Mouse (Mus musculus): Measurements from ENCODE around the gene Epop. TPM values are rescaled to one million over a fixed set of nuclear protein-coding genes. Genes with fewer than 3 reads are reported as not detected.

The Epop gene
- polyA plus RNA-seq, 1 experiment, result 15.9 TPM

DNA sequence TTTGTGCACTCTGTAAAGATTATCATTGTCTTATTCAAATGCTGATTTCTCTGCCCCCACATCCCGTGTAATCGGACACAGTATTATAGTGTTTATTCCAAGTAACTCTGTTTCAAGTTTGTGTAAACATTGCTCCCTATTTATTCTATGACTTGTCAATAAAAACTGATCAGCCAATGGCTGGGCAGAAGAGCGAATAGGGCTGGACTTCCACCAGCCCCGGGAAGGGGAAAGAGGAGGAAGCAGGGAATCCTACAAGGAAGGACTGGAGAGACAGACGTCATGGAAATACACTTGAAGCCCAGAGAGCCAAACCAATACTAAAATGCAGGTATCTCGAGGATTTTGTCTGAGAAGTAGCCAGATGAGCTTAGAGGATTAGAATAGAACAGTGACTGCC, 35.4 kb downstream of the Epop start:
- Histone ChIP-seq H3K79me3 (ENCODE audit: low read depth) (no peaks in the 10 kb centered on the region), H3K79me2 (ENCODE audit: control insufficient read depth, insufficient read depth) (no peaks in the 10 kb centered on the region), H3K36me3 (ENCODE audit: control insufficient read depth, insufficient read depth) (no peaks in the 10 kb centered on the region), H3K4me3 (ENCODE audit: insufficient read depth, poor library complexity, severe bottlenecking) (no peak overlapping the region), H3K27me3 (ENCODE audit: control insufficient read depth, insufficient read depth, insufficient read length) (peaks cover 25% of the 10 kb centered on the region), H3ac (ENCODE audit: control insufficient read depth, insufficient read length, low read depth) (no peak overlapping the region)
- TF ChIP-seq FOSL1 (IDR thresholded peaks at IDR 0.05; ENCODE audit: insufficient read depth, low read length, poor library complexity, severe bottlenecking) (no peak), MYOG (IDR thresholded peaks at IDR 0.05; ENCODE audit: control insufficient read depth, extremely low read depth, insufficient read length) (no peak), CTCF (IDR thresholded peaks at IDR 0.05; ENCODE audit: control insufficient read depth, insufficient read depth, insufficient read length) (no peak), CEBPB (IDR thresholded peaks at IDR 0.05; ENCODE audit: low read depth) (no peak), MYOD1 (IDR thresholded peaks at IDR 0.05; ENCODE audit: control insufficient read depth, insufficient read length, low read depth) (no peak), MAX (IDR thresholded peaks at IDR 0.05) (no peak), USF1 (IDR thresholded peaks at IDR 0.05; ENCODE audit: low read depth) (no peak)

DNA sequence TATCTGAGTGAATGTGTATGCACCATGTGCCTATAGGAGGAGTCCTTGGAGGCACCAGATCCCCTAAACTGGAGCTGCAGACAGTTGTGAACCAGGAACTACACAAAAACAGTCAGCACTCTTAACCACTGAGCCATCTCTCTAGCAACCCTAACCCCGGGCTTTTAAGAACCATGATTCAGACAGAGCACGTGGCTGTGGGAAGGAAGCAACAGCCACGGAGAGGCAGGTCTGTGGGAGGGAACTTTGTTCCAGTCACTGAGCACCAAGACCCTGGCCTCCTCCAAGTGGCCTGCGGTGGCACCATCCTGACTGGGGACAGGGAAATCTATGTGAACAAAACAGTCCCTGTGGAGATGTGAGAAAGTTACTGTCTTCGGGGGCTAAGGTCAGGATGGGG, 37.6 kb downstream of the Epop start:
- H3ac ChIP-seq (ENCODE audit: control insufficient read depth, insufficient read length, low read depth), result no peak overlapping the region
- peaks cover 38% of the 10 kb centered on the region for H3K27me3 ChIP-seq (ENCODE audit: control insufficient read depth, insufficient read depth, insufficient read length)
- H3K79me2 ChIP-seq (ENCODE audit: control insufficient read depth, insufficient read depth), result no peaks in the 10 kb centered on the region
- no peak overlapping the region for H3K4me3 ChIP-seq (ENCODE audit: insufficient read depth, poor library complexity, severe bottlenecking)
- H3K79me3 ChIP-seq (ENCODE audit: low read depth), result no peaks in the 10 kb centered on the region
- TF ChIP-seq MAX (IDR thresholded peaks at IDR 0.05) (no peak), USF1 (IDR thresholded peaks at IDR 0.05; ENCODE audit: low read depth) (no peak)
- H3K36me3 ChIP-seq (ENCODE audit: control insufficient read depth, insufficient read depth), result no peaks in the 10 kb centered on the region

DNA sequence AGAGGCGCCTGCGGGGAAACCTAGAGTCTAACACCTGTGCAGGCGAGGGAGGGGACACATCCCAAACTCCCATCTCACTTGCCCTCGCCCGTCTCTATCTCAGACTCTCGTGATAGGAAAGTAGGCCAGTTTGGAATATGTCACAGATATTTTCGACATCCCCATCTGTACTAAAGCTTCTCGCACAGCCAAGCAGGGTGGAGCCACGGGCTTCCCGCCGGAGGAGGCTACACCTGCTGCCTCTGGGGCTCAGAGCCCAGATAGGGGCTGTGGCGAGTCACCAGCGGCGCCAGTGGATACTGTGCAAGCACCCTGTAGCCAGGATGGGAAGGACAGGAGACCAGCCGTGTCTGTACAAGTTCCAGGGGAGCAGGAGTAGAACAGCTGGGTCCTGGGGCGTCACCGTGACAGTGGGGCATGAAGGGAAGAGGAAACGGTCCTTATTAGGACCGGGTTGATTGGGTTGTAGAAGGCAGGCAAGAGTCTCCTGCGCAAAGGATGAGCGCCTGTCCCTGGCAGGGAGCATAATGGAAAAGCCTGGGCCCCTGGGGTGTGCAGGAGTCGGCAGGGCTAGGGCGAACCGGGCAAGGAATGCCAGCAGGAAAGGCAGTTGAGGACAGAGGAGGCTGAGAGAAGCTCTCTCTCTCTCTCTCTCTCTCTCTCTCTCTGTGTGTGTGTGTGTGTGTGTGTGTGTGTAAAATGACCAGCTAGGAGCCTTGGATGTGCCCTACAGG, 39.1 kb downstream of the Epop start:
- TF ChIP-seq USF1 (IDR thresholded peaks at IDR 0.05; ENCODE audit: low read depth) (no peak), CEBPB (IDR thresholded peaks at IDR 0.05; ENCODE audit: low read depth) (no peak), MYOD1 (IDR thresholded peaks at IDR 0.05; ENCODE audit: control insufficient read depth, insufficient read length, low read depth) (no peak), CTCF (IDR thresholded peaks at IDR 0.05; ENCODE audit: control insufficient read depth, insufficient read depth, insufficient read length) (no peak), FOSL1 (IDR thresholded peaks at IDR 0.05; ENCODE audit: insufficient read depth, low read length, poor library complexity, severe bottlenecking) (no peak), MYOG (IDR thresholded peaks at IDR 0.05; ENCODE audit: control insufficient read depth, extremely low read depth, insufficient read length) (no peak), MAX (IDR thresholded peaks at IDR 0.05) (no peak)
- no peaks in the 10 kb centered on the region for H3K79me2 ChIP-seq (ENCODE audit: control insufficient read depth, insufficient read depth)
- no peak overlapping the region for H3ac ChIP-seq (ENCODE audit: control insufficient read depth, insufficient read length, low read depth)
- no peak overlapping the region for H3K4me3 ChIP-seq (ENCODE audit: insufficient read depth, poor library complexity, severe bottlenecking)
- H3K27me3 ChIP-seq (ENCODE audit: control insufficient read depth, insufficient read depth, insufficient read length), result peaks cover 42% of the 10 kb centered on the region
- no peaks in the 10 kb centered on the region for H3K36me3 ChIP-seq (ENCODE audit: control insufficient read depth, insufficient read depth)
- no peaks in the 10 kb centered on the region for H3K79me3 ChIP-seq (ENCODE audit: low read depth)

DNA sequence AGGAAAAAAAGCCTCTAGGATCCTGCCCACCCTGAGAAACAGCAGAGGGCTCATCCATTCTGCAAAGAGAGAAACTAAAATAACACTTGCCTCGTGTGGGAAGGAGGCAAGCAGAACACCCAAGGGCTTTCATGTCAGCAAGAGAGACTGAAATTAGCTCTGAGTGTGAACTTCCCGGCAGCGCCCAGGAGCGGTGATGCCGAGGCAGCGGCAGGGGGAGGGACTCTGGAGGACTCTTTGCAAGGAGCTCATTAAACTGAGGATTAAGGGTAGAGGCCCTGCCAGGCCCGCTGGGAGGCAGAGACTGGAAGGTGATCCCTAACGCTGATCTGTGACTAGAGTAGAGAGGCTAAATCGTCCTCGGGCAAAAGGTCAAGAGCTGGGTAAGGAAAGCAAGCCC, 40.3 kb downstream of the Epop start:
- Histone ChIP-seq H3K27me3 (ENCODE audit: control insufficient read depth, insufficient read depth, insufficient read length) (peaks cover 35% of the 10 kb centered on the region), H3K79me2 (ENCODE audit: control insufficient read depth, insufficient read depth) (no peaks in the 10 kb centered on the region)

DNA sequence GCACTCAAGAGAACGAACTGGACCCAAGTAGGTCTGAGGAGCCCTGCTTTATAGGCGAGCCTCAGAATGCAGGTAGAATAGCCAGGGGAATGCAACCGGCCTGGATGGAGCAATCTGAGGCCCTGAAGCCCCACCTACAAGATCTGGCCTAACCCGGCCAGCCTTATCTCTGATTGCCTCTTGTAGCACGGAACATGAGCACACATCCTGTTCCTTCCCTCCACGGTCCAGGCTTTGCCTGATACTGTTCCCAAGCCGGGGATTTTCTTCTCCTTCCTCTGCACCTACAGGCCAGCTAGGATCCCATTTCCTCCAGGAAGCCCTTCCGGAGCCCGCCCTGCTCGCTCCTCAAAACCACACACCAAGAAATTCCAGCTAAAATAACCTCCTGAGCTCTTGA, 43.6 kb downstream of the Epop start:
- no peak overlapping the region for H3ac ChIP-seq (ENCODE audit: control insufficient read depth, insufficient read length, low read depth)
- H3K79me3 ChIP-seq (ENCODE audit: low read depth), result no peaks in the 10 kb centered on the region
- no peaks in the 10 kb centered on the region for H3K79me2 ChIP-seq (ENCODE audit: control insufficient read depth, insufficient read depth)
- peaks cover 41% of the 10 kb centered on the region for H3K27me3 ChIP-seq (ENCODE audit: control insufficient read depth, insufficient read depth, insufficient read length)
- TF ChIP-seq MAX (IDR thresholded peaks at IDR 0.05) (no peak), FOSL1 (IDR thresholded peaks at IDR 0.05; ENCODE audit: insufficient read depth, low read length, poor library complexity, severe bottlenecking) (no peak), CEBPB (IDR thresholded peaks at IDR 0.05; ENCODE audit: low read depth) (no peak), USF1 (IDR thresholded peaks at IDR 0.05; ENCODE audit: low read depth) (no peak), CTCF (IDR thresholded peaks at IDR 0.05; ENCODE audit: control insufficient read depth, insufficient read depth, insufficient read length) (no peak), MYOG (IDR thresholded peaks at IDR 0.05; ENCODE audit: control insufficient read depth, extremely low read depth, insufficient read length) (no peak), MYOD1 (IDR thresholded peaks at IDR 0.05; ENCODE audit: control insufficient read depth, insufficient read length, low read depth) (no peak)
- H3K36me3 ChIP-seq (ENCODE audit: control insufficient read depth, insufficient read depth), result no peaks in the 10 kb centered on the region
- H3K4me3 ChIP-seq (ENCODE audit: insufficient read depth, poor library complexity, severe bottlenecking), result no peak overlapping the region

More for the DNA sequence above, 40.3 kb downstream of the Epop start:
- Histone ChIP-seq H3ac (ENCODE audit: control insufficient read depth, insufficient read length, low read depth) (no peak overlapping the region), H3K4me3 (ENCODE audit: insufficient read depth, poor library complexity, severe bottlenecking) (no peak overlapping the region), H3K36me3 (ENCODE audit: control insufficient read depth, insufficient read depth) (no peaks in the 10 kb centered on the region), H3K79me3 (ENCODE audit: low read depth) (no peaks in the 10 kb centered on the region)
- TF ChIP-seq CTCF (IDR thresholded peaks at IDR 0.05; ENCODE audit: control insufficient read depth, insufficient read depth, insufficient read length), result no peak
- no peak for TF ChIP-seq USF1 (IDR thresholded peaks at IDR 0.05; ENCODE audit: low read depth)
- no peak for TF ChIP-seq MAX (IDR thresholded peaks at IDR 0.05)
- TF ChIP-seq CEBPB (IDR thresholded peaks at IDR 0.05; ENCODE audit: low read depth), result no peak
- no peak for TF ChIP-seq MYOD1 (IDR thresholded peaks at IDR 0.05; ENCODE audit: control insufficient read depth, insufficient read length, low read depth)
- TF ChIP-seq MYOG (IDR thresholded peaks at IDR 0.05; ENCODE audit: control insufficient read depth, extremely low read depth, insufficient read length), result no peak
- TF ChIP-seq FOSL1 (IDR thresholded peaks at IDR 0.05; ENCODE audit: insufficient read depth, low read length, poor library complexity, severe bottlenecking), result no peak

DNA sequence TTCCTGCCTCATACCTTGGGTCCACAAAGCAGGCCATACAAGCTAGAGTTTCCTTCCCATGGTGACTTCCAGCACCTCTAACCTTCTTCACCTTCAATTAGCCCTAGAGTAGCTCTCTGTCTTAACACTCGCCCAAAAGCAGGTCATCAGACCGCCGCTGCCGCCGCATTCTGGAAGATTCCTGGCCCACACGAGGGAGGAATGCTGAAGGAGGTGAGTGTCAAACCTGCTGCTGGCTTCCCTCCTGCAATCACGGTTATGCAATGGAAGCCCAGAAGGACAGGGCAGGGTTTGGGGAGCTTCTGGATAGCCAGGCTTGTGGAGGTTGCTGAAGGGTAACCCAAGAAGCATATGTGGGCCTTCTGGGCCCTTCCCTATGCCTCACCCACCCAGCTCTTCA, 45.0 kb downstream of the Epop start:
- Histone ChIP-seq H3K4me3 (ENCODE audit: insufficient read depth, poor library complexity, severe bottlenecking) (no peak overlapping the region), H3K79me2 (ENCODE audit: control insufficient read depth, insufficient read depth) (no peaks in the 10 kb centered on the region), H3ac (ENCODE audit: control insufficient read depth, insufficient read length, low read depth) (no peak overlapping the region), H3K79me3 (ENCODE audit: low read depth) (no peaks in the 10 kb centered on the region), H3K27me3 (ENCODE audit: control insufficient read depth, insufficient read depth, insufficient read length) (peaks cover 46% of the 10 kb centered on the region), H3K36me3 (ENCODE audit: control insufficient read depth, insufficient read depth) (no peaks in the 10 kb centered on the region)
- TF ChIP-seq CTCF (IDR thresholded peaks at IDR 0.05; ENCODE audit: control insufficient read depth, insufficient read depth, insufficient read length) (no peak), FOSL1 (IDR thresholded peaks at IDR 0.05; ENCODE audit: insufficient read depth, low read length, poor library complexity, severe bottlenecking) (no peak), MYOG (IDR thresholded peaks at IDR 0.05; ENCODE audit: control insufficient read depth, extremely low read depth, insufficient read length) (no peak), USF1 (IDR thresholded peaks at IDR 0.05; ENCODE audit: low read depth) (no peak), MAX (IDR thresholded peaks at IDR 0.05) (no peak), CEBPB (IDR thresholded peaks at IDR 0.05; ENCODE audit: low read depth) (no peak), MYOD1 (IDR thresholded peaks at IDR 0.05; ENCODE audit: control insufficient read depth, insufficient read length, low read depth) (no peak)

Data from C2C12 (cell line).